Mouse (Mus musculus) heart, postnatal 25 days (tissue): ENCODE measurements around the gene Rabep1. TPM values are rescaled to one million over a fixed set of nuclear protein-coding genes. Genes with fewer than 3 reads are reported as not detected.
"Not testable (repeated sequence)": the region's sequence is repeated elsewhere in the genome, so short reads cannot be mapped to it uniquely, and the experiment has no call there.

ENCODE experiments used
- DNase-seq: peaks from one replicate; pipeline ENCODE4 v3.0.0; 2022; ENCODE audit warnings: low spot score
- intact Hi-C: fragments of 180-260 bp; cut with DNase I; formaldehyde crosslinking; loops from one replicate; pipeline ENCODE4 v1.15.1; 2025
- total RNA-seq, 2 experiments: library from RNA; stranded (reverse); gene quantifications; 2 replicates each; pipeline ENCODE4 v1.2.3; 2021

The Rabep1 gene
- total RNA-seq, 2 experiments from 2014 or later = 35.8 to 36.8 TPM

DNA sequence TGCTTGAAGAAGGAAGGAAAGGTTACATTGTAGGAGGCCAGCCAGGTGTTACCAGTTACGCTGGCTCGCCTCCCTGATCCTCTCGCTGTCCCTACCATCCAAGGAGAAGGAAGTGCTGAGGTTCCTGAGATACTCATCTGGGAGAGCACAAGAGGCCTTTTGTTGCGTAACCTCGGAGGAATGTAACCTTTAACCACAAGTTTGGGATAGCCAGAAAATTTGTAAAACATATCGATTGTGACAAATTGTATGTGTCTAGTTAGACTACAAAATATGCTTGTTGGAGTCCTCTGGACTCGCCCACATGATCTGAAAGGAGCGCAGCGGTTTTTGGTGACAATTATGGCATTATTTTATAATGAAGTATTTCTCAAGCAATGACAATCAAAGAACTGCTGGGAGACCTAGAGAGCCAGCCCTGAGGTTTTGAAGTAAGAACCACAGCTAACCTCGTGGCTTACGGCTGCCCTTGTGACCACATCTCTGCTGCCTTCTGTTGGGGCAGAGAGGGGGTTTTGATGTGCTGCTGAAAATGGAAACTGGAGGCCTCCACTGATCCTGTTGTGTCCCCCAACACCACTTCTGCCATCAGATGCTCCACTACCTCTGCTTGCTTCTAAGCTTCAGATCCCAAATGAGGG is 15.5 kb upstream of the Rabep1 start:
- intact Hi-C loops = no loop called here
- no peak for DNase-seq

DNA sequence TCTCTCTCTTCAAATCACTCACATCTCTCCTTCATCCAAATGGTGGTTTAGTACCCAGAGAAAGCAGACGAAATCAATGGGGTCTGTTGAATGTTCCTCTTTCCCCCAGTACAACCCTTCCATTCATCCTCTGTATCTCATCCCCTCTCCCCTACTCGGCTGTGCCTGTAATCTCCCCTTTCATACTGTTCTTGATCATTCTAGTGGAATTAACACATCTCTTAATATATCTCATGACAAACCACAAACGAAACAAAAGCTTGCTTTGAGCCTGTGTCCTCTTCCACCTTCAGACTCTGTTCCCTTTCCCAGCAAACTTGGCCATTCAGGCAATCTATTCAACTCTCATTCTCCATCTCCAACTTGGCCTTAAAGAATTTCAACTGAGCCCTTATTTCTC is 13.4 kb upstream of the Rabep1 start:
- DNase-seq = no peak
- intact Hi-C loops = no loop called here

DNA sequence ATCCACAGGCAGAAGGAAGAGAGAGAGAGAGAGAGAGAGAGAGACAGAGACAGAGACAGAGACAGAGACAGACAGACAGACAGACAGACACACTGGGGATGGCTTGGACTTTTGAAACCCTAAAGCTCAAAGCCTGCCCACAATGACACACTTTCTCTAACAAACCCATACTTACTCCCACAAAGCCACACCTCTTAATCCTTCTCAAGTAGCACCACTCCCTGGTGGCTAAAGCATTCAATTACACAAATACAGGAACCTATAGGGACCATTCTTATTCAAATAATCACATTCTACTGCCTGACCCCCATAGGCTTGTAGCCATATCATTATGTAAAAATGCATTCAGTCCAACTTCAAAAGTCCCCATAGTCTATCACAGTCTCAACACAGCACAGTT is 11.2 kb upstream of the Rabep1 start:
- DNase-seq = no peak

DNA sequence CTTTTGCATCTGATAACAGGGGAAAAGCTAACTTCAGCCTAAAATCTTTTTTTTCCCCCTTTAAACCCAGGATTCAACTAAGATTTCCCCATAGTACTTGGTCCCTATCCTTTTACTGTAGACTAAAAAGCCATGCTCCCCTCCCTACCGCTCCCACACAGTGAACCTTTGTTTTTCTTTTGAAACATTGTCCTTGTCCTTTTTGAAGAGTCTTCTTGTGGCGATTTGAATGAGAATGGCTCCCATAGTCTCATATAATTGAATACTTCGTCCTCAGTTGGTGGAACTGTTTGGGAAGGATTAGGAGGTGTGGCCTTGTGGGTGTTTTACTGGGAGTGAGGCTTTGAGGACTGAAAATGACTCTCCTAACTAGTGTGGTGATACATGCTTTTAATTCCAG is 10.7 kb upstream of the Rabep1 start:
- intact Hi-C loops = no loop called here
- DNase-seq = no peak

More for the DNA sequence above, 11.2 kb upstream of the Rabep1 start:
- intact Hi-C loops = no loop called here

DNA sequence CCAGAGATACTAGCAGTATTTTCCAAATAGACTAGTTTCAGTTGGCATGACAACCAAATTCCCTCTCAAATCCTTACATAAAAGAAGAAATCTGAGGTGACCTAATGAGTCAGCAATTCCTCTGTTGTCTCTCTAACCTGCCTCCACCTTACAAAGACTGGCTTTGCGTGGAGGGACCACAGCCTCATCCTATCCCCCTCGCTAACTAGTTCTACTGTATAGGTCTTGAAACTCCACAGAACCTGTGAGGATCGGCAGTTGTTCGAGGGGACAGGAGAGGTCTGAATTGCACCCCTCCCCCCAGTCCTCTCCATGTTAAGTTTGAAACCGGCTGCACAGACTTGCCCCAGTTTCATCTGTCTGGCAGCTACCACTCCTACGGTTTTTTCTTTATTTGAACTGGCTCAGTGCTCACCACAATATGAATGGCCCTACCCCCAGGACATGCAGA is 9.2 kb upstream of the Rabep1 start:
- DNase-seq = no peak
- intact Hi-C loops = no loop called here

DNA sequence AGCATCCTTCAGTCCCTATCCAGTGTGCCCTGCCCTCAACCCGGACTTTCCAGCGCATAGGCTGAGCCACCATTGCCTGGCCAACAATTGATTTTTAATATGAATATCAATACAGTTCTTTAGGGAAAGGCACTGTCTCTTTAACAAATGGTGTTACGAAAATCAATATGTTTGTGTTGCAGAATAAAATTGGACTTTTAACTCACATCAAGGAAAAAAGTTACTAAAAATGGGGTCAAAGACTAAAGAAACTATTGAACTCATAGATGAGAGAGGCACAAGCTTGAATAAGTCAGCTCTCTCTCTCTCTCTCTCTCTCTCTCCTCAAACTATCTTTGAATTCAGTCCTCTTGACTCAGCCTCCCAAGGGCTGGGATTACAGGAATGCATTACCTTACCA is 7.5 kb upstream of the Rabep1 start:
- intact Hi-C loops = no loop called here
- DNase-seq = no peak

DNA sequence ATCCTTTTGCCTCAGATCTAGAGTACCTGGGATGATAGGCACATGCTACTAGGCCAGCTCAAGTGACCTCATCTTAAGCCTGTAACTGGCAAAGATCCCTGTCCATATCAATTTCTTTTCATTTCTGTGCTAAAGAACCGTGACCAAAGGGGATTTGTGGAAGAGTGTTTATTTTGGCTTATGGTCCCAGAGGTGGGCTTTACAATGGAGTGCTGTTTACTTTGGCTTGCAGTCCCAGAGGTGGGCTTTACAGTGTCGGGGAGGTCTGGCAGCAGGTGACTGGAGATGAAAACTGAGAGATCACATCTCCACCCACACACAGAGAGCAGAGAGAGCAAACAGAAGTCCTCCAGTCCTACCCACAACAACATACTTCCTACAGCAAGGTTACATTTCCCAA is 6.0 kb upstream of the Rabep1 start:
- intact Hi-C loops = no loop called here
- no peak for DNase-seq

DNA sequence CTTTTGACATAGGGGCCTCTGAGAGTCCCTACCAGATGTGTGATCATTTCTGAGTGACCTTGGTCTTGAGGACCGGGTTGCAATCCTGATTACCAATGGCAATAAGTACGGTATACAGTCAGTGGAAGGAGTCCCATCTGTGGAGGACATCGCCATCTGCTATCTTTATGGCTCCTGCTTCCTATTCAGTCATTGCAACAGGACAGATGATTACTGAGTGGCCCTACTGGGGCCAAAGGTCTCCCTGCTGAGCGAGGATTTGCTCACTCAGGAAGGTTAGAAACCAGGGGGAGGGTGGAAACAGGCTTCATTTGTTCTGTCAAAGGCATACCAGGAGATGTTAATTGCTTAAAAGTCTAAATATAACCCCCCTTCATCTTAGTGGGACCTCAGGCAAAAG is 1.6 kb upstream of the Rabep1 start:
- intact Hi-C loops = no loop called here
- DNase-seq = no peak

DNA sequence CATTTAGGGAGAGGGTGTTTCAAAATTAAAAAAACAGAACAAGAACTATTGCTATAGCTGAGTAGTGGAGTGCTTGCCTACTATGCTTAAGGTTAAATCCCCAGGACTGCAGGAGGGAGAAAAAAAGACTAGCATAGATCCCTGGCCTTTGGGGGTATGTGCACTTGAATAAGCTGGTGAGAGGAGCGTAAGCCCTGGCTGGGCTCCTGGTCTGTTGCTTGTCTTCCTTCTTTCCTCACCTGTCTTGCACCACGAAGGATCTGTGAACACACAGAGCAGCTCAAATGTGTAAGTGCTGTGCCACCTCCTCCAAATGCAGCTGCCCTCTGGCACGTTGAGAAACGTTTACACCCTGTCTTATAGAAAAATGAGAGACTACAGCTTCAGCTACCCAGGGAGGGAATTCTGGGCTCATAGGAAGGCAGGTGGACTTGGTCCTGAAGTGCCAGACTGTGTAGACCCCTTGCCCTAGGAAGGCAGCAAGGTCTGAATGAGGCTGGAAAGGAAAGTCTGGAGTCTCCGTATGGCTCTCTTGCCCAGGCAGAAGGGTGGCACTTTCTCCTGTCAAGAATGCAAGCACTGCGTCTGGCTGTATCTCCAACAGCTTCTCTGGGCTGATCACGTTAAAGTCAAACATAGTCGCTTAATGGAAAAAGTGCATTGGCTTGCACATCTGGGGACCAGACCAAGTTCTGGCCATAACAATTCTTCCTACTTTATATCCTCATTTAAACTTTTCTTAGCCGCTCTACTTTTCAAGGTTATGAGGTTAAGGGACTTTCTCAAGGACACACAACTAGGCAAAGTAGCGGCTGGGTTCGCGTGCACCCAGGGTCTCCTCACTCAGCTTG is 652 bp upstream of the Rabep1 start:
- no peak for DNase-seq
- intact Hi-C loops = no loop called here

DNA sequence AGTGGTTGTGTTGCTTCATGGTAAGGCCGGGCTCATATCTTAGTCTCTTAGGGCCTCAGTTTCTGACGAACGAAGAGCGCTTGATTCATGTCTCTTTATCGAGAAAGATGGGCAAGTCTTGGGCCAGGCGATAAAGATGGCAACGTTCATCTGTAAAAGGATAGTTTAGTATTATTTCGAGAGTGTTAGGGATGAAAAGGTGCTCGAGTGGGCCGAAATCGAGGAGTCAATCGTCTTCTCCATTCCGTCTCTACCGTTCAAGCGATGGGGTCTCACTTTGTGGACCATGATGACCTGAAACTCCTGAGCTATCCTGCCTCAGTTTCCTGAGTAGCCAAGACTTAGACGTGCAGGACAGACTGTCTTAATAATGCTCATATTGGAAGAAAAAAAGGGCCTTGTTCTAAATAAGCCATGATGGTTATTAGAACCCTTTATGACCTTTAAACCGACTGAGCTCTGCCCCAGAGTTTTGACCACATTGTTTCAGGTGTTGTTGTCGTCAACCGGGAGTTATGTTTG is 940 bp downstream of the Rabep1 start:
- DNase-seq = no peak
- intact Hi-C loops = loop anchor here (5.0 kb wide), 1 partner anchor 37 kb away; no protein-coding TSS in a partner anchor

DNA sequence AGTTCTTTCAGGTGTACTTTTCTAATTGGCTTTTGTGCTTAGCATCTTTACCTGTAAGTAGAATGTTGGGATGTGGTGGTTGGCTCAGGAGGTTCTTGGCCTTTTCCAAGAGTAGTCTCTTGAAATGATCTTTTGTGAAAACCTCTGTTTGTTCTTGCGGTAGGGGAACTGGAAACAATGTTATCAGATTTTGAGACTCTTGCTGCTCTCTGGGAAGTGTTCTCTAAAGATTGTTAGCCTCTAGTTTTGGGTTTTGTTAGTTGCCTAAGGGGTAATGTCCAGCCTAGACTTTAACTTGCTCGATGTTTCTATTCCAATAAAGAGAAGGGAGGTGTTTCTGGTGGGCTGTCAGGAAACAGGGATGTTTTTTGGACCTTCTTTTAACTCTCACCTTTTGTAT is 1.5 kb downstream of the Rabep1 start:
- no peak for DNase-seq
- intact Hi-C loops = loop anchor here (5.0 kb wide), 1 partner anchor 36 kb away; no protein-coding TSS in a partner anchor

DNA sequence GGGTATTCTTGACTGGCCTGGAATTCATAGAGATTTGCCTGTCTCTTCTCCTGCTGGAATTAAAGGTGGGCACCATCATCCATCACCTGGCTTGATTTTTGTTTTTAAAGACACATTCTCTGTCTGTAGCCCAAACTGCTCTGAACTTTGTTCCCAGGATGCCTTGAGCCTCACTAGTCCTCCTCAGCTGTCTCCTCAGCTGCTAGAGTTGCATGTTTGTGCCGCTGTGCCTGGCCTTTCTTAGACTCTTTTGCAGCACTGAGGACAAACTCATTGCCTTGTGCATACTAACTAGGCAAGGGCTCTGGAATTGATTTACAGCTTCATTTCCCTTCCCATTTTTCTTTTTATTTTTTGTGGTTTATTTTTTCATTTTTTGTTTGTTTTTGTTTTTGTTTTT is 15.8 kb downstream of the Rabep1 start:
- DNase-seq = no peak
- intact Hi-C loops = no loop called here

DNA sequence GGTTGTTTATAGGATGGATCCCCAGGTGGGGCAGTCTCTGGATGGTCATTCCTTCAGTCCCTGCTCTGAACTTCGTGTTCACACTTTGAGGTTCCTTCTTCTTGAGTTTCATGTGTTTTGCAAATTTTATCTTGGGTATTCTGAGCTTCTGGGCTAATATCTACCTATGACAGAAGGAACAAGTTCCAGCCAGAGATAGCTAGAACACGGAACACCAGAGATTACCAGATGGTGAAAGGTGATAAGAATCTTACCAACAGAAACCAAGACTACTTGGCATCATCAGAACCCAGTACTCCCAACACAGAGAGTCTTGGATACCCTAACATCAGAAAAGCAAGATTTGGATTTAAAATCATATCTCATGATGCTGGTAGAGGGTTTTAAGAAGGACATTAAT is 18.6 kb downstream of the Rabep1 start:
- intact Hi-C loops = not testable (repeated sequence)

DNA sequence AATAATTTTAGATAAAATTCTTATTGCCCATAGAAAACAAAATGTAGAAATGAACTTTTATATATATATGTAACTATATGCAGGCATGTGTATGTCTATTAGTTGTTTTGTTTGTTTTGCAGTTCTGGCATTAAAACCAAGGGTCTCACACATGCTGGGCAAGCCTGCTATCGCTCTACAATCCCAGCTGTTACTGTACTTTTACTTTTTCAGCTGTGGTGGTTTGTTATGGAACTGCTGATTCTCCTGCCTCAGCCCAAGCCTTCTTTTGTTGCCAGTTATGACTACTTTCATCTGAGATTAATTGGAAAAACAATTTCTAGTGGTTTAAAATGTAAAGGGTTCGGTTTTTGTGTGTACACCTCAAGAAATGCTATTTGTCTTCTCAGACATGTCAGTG is 20.6 kb downstream of the Rabep1 start:
- intact Hi-C loops = no loop called here

More for the DNA sequence above, 18.6 kb downstream of the Rabep1 start:
- not testable (repeated sequence) for DNase-seq

DNA sequence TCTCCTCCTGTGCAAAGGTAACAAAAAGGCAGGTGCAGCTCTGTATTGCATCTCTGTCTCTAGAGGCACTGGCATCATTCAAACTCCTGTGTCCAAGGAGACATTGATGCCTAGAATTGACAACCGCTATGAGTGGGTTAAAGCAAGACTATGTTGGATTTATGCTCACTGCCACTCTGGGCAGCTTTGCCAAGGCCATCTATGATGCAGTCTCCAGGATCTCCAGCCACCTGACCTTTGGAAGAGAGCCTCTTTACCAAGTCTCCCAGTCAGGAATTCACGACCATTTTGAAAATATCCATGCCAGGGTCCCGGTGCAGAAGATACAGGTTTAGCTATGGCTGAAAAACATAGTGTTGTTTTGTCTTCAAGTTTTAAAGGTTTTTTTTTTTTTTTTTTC is 24.7 kb downstream of the Rabep1 start:
- DNase-seq = no peak
- intact Hi-C loops = no loop called here

More for the DNA sequence above, 20.6 kb downstream of the Rabep1 start:
- DNase-seq = no peak

DNA sequence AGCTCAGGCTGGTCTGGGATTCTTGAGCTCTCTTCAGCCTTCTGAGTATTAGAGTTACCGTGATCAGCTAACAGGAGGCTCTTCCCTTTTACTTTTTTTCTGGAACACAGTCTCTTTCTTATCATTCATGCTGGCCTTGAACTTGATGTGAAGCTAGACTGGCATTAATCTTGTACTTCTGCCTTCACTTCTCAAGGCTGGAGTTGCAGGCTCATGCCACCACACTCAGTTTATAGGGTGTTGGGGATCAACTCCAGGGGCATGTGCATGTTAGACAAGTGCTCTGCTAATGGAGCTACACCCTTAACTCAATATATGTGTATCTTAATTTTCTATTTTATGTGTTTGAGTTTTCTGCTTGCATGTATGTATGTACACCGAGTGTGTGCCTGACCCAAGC is 25.2 kb downstream of the Rabep1 start:
- no peak for DNase-seq
- intact Hi-C loops = no loop called here

DNA sequence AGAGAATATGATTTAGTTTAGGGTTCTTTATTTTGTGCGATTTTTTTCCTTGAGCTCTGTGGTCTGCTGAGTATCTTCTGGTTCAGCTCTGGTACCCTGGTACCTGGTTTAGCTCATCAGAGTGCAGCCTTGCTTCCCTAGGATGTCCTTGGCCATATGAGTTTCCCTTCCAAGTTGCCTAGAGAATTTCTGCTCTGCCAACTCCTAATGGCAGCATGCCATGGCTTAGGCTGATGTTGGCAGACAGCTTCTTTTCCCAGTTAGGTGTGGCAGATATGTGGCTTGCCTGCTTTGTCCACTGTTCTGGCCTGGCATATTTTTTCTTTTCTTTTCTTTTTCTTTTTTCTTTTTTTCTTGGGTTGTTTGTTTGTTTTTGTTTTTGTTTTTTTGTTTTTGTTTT is 25.8 kb downstream of the Rabep1 start:
- intact Hi-C loops = no loop called here
- peak; percentile 50 for DNase-seq

DNA sequence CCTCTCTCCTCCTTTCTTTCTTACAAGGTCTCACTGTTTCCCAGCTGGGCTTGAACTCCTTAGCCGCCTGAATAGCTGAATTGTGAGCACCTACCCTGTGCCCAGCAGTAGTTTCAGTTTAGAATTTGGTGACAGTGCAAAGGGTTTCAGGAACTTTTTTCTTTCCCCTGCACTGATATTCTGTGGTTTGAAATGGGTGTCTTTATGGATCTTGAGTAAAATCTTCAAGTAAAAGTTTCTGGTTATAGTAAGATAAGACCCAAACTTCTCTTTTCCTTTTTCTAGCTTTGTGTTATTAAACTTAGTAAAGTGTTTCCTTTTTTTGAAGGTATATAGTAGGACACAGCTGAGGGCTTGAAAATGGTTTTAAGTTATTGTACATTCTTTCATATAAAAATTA is 26.5 kb downstream of the Rabep1 start:
- no peak for DNase-seq
- intact Hi-C loops = no loop called here

DNA sequence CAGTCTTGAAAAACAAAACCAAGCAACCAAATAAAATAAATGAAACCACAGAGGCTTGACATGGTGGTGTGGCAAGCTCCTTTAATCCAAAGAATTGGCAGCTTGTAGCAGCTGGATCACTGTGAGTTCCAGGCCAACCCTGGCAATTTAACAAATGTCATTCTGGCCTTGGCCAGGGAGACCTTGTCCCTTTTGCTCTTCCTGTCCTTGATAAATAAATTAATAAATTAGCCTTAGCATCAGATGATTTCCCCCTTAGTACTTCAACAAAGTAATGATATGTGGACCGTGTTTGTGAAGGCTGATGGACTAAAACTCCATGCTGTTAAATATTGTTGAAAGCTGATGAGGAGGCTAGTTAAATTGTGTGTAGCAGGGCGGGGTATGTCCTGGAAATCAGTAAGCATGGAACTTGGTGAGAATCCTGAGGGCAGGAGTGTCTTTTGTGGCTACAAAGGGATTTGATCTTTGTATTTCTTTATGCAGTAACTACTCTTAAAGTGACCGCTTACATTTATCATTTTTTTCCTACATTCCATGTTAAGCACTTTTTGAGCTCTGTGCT is 27.3 kb downstream of the Rabep1 start:
- intact Hi-C loops = no loop called here
- DNase-seq = no peak

DNA sequence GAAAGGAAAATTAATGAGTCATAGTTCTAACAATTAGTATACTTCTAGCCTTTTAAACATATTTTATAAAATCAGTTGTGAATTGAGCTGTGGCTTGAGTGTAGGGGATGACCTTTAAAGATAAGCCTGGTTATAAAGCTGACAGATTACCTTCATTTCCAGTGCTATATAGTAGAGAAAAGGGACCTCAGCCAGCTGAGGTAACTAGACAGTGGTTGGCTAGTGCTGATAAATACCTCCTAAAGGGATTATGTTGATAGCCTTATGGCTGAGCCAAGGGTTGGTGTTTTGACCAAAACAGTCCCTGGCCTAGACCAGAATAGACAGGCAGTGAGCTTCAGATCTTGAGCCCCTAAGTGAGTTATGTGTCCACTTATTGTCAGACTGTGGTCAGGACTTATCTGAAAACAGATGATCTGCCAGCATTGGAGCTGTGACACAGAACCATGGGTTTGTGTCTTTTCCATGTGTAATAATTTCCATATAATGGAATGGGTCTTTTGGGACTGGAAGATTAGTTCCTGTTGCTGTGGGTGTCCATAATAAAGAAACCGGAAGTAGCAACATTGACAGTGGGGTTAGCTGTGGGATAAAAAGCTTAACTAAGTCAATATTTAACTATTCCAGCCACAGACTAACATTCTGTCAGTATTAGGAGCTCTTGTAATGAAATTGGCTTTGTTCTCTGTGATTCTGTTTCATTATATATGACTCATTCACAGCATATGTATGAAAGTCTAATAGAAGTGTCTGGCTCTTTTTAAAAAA is 29.5 kb downstream of the Rabep1 start:
- DNase-seq = no peak
- intact Hi-C loops = no loop called here
